Mouse (Mus musculus) right cerebral cortex, adult 2 months (tissue): Measurements from ENCODE around the gene Slc16a5.

ENCODE experiments used
- DNase-seq, 2 experiments: peaks; one replicate each; pipeline ENCODE4 v3.0.0; 2021 to 2022; ENCODE audit warnings: low spot score in 2 of 2

The Slc16a5 gene

DNA sequence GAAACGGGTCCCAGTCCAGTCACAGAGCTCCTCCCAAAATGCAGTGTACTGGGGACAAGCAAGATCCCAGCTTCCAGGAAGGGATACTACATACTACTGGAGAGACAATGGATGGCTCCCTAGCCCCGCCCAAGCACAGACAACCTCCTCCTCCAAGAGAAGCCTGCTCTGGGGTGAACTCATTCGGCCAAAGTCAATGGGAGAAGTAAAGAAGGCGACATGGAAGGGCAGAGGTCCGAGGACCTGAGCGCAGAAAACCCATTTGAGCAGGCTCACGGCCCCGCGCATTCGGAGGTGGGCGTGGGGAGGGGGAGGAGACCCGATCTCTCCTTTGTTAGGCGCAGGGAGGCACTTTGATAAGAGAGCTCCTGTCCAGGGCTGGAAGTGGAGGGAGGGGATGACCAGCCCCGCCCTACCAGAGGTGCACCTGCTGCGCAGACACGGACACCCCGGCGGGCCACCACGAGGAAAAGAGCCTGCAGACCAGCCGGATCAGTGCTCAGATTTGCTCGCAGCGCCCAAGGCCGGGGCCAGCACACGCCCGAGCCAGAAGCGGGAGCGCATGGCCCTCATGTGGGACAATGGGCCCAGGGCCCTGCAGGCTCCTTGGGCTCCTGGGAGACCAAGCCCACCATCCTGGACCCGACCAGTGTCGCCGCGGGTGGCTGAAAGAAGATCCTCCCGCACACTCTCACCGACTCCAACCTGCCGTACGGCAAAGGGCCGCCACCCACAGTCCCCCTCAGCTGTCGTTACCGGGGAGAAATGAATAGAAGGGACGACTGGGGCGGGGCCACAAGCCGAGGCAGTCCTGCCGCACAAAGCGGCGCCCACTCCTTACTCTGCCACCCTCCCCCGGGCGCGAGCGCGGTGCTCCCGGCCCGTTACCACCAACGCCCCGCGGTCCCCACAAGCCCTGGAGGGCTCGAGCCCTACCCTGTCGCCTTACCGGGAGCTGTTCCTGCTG is 51.3 kb downstream of the Slc16a5 start:
- DNase-seq = peak in 1 of 2 experiments; percentile 65

DNA sequence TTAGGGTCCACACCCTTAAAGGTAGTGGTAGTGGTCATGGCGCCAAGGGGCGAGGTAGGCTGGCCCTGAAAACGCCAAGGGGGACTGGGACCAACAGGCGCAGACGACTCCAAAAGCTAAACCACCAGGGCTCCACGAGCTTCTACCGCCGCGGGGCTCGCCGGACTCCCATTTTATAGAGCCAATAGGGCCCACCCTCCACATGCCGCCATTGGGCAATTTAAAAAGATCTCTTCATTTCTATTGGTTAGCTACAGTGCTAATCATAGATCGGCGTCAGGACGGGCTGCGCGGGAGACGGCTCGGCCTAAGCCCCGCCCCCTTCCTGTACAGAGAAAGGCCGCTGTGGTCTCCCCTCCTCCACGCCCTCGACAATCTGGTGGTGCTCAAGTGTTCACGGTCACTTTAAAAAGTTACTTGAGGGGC is 52.0 kb downstream of the Slc16a5 start, which contains the start of gene Jpt1:
Gene Jpt1, minus strand, starts transcription at position 150 of the 426 bp plus-strand sequence.
- DNase-seq = peak; percentile 97 to 99

DNA sequence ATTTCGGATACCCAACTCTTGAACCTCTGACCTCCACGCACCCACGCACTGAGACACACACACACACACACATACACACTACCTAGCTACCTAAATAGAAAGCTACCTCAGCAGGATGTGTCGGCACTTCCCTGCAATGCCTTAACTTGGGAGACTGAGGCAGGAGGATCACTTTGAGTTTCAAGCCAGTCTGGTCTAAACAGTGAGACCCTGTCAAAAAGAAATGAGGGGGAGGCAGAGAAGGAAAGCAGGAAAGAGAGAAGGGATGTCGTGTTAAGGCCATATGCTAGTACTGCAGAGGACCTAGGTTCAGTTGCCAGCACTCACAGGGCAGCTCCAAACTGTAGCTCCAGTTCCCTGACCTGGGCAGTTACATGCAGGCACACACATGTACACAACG is 52.7 kb downstream of the Slc16a5 start:
- DNase-seq = no peak

DNA sequence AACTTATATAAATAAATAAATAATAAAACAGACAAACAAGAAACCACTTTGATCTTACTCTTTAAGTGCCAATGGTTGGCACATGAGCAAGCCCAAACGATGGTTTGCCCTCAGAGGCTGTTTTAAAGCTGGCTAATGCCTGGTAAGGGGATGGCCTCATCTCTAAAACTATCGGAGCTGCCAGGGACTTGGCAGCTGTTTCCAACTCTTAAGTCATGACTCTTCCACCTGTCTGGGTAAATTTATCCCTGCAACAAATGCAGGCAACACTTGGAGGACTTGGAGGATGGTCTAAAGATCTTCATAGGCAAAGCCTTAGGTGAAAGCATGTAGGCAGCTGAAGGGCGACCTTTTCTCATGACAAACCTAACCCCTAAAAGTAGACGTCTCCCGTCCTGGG is 54.7 kb downstream of the Slc16a5 start:
- no peak for DNase-seq

DNA sequence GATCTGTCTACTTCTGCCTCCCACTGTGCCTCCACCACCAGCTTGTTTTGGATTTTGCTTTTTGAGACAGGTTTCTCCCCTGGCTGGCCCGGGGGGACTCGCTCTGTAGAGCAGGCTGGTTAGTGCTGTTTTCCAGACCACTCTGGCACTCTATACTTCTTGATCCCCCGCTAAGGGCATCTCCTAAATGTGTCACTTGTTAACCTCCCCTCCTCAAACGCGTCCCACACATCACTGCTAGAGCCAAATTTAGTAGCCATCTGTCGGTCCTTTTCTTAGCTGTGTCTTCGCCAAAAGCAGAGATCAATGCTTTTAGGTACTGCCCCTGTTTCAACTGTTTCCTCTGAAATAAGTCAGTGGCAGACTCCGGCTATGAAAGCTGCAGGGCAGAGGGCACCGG is 56.4 kb downstream of the Slc16a5 start:
- DNase-seq = peak; percentile 30 to 52

DNA sequence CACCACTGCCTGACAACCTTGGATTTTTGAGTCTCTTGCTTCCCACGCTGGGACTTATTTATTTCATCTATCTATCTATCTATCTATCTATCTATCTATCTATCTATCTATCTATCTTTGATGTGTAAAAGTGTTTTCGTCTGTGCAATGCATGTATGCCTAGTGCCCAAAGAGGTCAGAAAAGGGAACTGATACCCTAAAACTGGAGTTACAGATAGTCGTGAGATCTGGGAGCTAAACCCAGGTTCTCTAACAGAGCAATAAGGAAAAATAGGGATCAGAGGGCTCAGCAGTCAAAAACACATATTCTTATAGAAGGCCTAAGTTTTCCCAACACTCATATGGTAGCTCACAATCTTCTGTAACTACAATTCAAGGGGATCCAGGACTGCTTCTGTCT is 57.3 kb downstream of the Slc16a5 start:
- no peak for DNase-seq

DNA sequence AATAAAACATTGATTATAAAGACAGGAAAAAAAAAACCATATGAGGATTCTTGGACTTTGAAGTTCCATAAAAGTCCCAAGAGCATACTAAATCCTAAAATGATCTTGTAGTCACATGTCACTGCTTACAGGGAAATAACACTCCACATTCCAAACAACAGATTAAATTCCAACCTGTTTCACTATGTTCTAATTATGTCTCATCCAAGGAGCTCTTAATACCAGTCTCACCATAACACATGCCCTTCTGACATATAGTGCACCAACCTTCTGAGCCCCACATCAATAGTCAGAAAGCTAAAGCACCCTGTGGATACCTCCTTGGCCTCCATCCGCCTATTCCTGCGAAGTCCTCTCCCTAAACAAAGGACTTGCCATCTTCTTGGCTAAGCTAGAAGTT is 57.9 kb downstream of the Slc16a5 start:
- DNase-seq = no peak

DNA sequence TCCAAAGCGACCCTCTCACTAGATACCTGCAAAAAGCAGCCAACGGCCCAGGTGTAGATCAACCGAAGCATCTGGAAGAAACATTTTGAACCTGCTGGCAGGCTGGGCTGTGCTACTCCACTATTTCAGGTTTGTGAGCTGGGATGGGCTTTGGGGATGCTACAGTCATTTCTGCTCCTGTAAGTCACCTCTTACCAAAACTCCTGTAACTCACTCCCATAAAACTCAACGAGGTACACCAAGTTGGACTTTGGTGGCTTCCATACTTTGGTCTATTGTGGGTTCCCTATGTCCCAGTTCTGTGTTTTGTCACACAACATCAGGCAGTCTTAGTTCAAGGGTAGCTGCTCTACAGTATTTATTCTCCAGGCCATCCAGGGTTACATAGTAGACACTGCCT is 58.8 kb downstream of the Slc16a5 start:
- DNase-seq = no peak

DNA sequence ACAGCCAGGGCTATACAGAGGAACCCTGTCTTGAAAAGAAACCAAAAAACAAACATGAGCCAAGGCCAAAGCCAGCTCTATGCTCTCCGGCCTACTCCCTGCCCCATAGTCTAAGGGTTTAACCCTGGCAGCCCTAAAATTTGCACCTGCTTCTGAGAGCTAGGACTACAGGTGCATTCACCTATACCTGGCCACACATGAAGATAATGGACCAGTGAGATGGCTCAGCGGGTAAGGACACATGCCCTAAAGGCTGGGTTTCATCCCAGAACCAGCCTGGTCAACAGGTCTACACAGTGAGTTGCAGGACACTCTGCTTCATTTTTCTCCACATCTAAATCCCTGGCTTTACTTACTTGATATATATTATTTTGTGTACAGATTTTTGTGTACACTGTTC is 60.0 kb downstream of the Slc16a5 start:
- DNase-seq = no peak

DNA sequence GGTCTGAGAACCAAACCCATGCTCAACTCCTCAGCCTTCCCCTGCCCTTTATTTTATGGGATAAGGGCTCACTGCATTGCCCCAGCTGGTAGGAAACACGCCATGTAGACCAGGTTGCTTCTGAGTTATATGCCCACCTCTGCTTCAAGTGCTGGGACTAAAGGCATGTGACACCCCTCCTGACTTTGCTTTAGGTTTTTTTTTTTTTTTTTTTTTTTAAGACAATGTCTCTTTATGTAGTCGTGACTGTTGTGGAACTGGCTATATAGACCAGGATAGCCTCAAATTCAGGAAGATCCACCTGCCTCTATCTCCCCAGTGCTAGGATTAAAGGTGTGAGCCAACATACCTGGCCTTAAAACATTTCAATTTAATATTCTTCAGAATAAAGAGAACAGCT is 60.4 kb downstream of the Slc16a5 start:
- DNase-seq = no peak
